Mouse (Mus musculus) midbrain, postnatal 0 days (tissue): Measurements from ENCODE around the gene Trim63. TPM values are rescaled to one million over a fixed set of nuclear protein-coding genes. Genes with fewer than 3 reads are reported as not detected.

ENCODE experiments used
- ATAC-seq: fragments of 200-750 bp; cut with Nextera tagmentation; 2 replicates; pipeline ENCODE4 v1.8.0; 2017; ENCODE audit warnings: moderate number of reproducible peaks, mild to moderate bottlenecking, moderate TSS enrichment, moderate library complexity; ENCODE audit not compliant: low FRiP score
- DNase-seq: peaks from one replicate; pipeline ENCODE4 v3.0.0-alpha.2; 2015; ENCODE audit warnings: low spot score
- H3K27ac ChIP-seq: fragments of 300-500 bp; sonication (generic); 2 replicates; pipeline ENCODE4 v1.5.1; 2014; ENCODE audit warnings: low read depth, mild to moderate bottlenecking, low read length, mixed read lengths
- H3K27me3 ChIP-seq: fragments of 300-500 bp; sonication (generic); 2 replicates; pipeline ENCODE4 v1.6.1; 2014; ENCODE audit warnings: low read length, control low read depth, mixed read lengths; ENCODE audit not compliant: insufficient read depth
- H3K36me3 ChIP-seq: fragments of 300-500 bp; sonication (generic); 2 replicates; pipeline ENCODE4 v1.6.1; 2014; ENCODE audit warnings: low read length, control low read depth, mixed read lengths; ENCODE audit not compliant: insufficient read depth
- H3K4me1 ChIP-seq: fragments of 300-500 bp; sonication (generic); 2 replicates; pipeline ENCODE4 v1.6.1; 2014; ENCODE audit warnings: mild to moderate bottlenecking, control low read depth, antibody characterized with exemption, low read length, mixed read lengths; ENCODE audit not compliant: insufficient read depth
- H3K4me2 ChIP-seq: fragments of 300-500 bp; sonication (generic); 2 replicates; pipeline ENCODE4 v1.6.1; 2014; ENCODE audit warnings: low read depth, mild to moderate bottlenecking, low read length, mixed read lengths; ENCODE audit not compliant: poor library complexity, severe bottlenecking
- H3K4me3 ChIP-seq: fragments of 300-500 bp; sonication (generic); 2 replicates; pipeline ENCODE4 v1.5.1; 2014; ENCODE audit warnings: low read depth, mild to moderate bottlenecking, low read length, moderate library complexity
- H3K9ac ChIP-seq: fragments of 300-500 bp; sonication (generic); replicated peaks from 2 replicates; pipeline ENCODE4 v1.6.1; 2014; ENCODE audit warnings: mild to moderate bottlenecking, low read length, moderate library complexity, mixed read lengths; ENCODE audit not compliant: poor library complexity, severe bottlenecking
- H3K9me3 ChIP-seq: fragments of 300-500 bp; sonication (generic); 2 replicates; pipeline ENCODE4 v1.6.1; 2016; ENCODE audit warnings: low read length, control low read depth
- CTCF ChIP-seq: IDR thresholded peaks from 2 replicates; pipeline ENCODE4 v1.5.1; 2016; ENCODE audit warnings: antibody characterized with exemption, mild to moderate bottlenecking
- WGBS: fragments of 180-500 bp; shearing (Covaris S2); extraction: QIAGEN DNeasy Blood & Tissue Kit; methylation state at CpG from one replicate; pipeline ENCODE4 v1.1.7; 2014; 5-methylcytosine and 5-hydroxymethylcytosine counted together
- polyA plus RNA-seq: library from polyadenylated mRNA; unstranded; fragments of >200 nt; fragmentation: Nextera tagmentation; extraction: Ambion mirVana; gene quantifications from 2 replicates; pipeline ENCODE4 v1.2.1, GENCODE M21; 2015
- total RNA-seq: library from RNA; depleted of rRNA; stranded (reverse); fragments of >200 nt; gene quantifications from 2 replicates; pipeline ENCODE4 v1.2.3, GENCODE M21; 2014

The Trim63 gene
- total and polyA plus RNA-seq, 2 experiments from 2014 or later: 0.73 to 2.0 TPM

DNA sequence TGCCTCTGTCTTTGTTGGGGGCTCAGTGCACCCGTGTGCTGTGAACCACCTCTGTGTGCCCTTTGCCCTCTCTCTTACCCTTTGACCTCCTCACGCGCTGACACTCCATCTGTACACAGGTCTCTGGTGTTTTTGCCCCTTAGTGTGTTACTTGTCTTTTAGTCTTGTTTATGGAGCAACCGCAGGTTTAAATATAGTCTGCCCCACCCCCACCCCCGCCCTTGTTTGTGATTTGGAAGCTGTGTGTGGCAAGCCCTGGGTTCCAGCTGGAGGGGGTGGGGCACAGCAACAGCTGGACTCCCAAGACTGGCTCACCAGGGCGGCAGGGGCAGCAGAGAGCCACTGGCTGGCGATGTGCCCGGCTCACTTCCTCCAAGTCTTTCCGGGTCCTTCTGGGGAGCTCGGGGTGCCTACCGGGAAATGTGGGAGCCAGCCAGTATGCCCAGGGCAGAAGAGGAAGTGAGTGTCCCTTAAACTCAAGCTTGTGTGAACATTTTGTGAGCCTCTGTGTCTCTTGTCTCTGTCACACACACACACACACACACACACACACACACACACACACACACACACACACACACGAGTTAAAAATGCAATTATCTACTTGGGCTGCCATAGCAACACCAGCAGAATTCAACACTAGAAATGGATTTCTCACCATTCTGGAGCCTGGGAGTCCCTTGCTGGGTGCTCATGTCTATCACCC is 7.4 kb upstream of the Trim63 start:
- 11% methylated on average over 12 of the region's 12 CpGs for WGBS
- DNase-seq (peak; percentile 70), ATAC-seq (peak; percentile 70)
- Histone ChIP-seq H3K4me1 (no peaks in the 10 kb centered on the region; the same call in 1 of the 2 replicates), H3K4me2 (peak overlapping the region; percentile 34), H3K9ac (no peak overlapping the region), H3K27ac (peak overlapping the region; percentile 38; the same call in 1 of the 2 replicates), H3K36me3 (no peaks in the 10 kb centered on the region), H3K4me3 (no peak overlapping the region), H3K9me3 (no peaks in the 10 kb centered on the region), H3K27me3 (no peaks in the 10 kb centered on the region)
- TF ChIP-seq CTCF: peak; percentile 68

DNA sequence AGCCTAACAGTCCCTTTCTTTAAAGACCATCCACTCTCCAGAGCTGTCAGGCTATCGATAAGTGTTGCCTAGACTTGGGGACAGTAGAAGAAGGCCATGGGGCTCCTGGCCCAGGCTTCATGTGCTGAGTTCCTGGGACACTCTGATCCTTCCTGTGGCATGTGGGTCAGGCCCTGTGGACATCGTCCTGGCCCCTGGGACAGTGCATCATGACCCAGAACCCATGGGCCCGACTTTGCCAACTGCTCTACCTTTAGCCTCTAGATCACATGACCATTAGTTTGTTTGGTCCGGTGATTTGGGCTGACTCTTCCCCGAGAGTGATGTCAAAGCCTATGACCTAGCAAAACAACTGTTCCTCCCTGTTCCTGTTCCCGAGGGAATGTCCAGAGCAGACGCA is 4.8 kb upstream of the Trim63 start:
- Histone ChIP-seq H3K27me3 (no peaks in the 10 kb centered on the region), H3K4me3 (no peak overlapping the region), H3K9me3 (no peaks in the 10 kb centered on the region), H3K27ac (no peak overlapping the region), H3K4me1 (no peaks in the 10 kb centered on the region; the same call in 1 of the 2 replicates), H3K36me3 (no peaks in the 10 kb centered on the region), H3K4me2 (no peak overlapping the region), H3K9ac (no peak overlapping the region)
- no peak for TF ChIP-seq CTCF
- WGBS: 90% methylated on average over 7 of the region's 7 CpGs
- DNase-seq (no peak), ATAC-seq (no peak)

DNA sequence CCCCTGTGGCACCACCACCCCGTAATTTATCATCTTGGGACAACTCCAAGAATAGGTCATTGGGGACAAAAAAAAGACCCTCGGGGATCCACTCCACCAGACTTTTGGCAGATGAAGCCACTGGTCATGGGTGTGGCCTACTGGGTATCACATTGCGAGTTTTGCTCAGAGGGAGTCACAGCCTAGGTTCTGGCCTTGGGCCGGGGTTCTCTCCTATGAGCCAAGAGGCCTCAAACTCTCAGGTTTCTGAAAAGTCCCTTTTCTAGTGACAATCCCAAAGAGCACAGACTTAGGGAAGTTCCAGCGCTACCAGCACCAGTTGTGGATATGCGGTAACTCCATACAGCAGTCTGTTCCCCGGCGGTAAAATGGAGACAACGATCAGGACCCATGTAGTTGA is 4.3 kb upstream of the Trim63 start:
- ATAC-seq (no peak), DNase-seq (no peak)
- TF ChIP-seq CTCF: no peak
- H3K27me3 ChIP-seq: no peaks in the 10 kb centered on the region
- H3K4me1 ChIP-seq: no peaks in the 10 kb centered on the region; the same call in 1 of the 2 replicates
- no peaks in the 10 kb centered on the region for H3K36me3 ChIP-seq
- no peak overlapping the region for H3K4me3 ChIP-seq
- H3K27ac ChIP-seq: no peak overlapping the region
- H3K9ac ChIP-seq: no peak overlapping the region
- H3K4me2 ChIP-seq: no peak overlapping the region
- no peaks in the 10 kb centered on the region for H3K9me3 ChIP-seq
- 88% methylated on average over 9 of the region's 9 CpGs for WGBS

DNA sequence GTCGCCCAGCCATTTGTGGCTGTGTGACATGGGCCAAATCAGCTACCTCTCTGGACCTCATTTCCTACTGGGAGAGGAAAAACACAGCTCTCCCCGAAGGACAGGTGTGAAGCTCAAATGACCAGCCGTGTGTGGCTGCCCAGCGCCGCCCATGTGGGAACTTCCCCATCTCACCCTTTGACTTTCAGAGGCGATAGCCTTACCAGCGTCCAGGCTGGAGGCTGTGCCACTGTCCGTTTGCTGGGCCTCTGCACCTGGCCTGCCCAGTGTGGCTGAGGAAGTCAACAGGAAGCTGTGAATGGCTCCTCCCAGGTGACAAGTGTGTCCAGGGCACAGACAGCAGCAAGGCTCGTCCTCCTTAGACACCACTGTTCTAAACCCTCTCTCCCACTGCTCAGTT is 3.1 kb upstream of the Trim63 start:
- H3K9ac ChIP-seq: no peak overlapping the region
- 83% methylated on average over 9 of the region's 9 CpGs for WGBS
- H3K4me1 ChIP-seq: no peaks in the 10 kb centered on the region; the same call in 1 of the 2 replicates

DNA sequence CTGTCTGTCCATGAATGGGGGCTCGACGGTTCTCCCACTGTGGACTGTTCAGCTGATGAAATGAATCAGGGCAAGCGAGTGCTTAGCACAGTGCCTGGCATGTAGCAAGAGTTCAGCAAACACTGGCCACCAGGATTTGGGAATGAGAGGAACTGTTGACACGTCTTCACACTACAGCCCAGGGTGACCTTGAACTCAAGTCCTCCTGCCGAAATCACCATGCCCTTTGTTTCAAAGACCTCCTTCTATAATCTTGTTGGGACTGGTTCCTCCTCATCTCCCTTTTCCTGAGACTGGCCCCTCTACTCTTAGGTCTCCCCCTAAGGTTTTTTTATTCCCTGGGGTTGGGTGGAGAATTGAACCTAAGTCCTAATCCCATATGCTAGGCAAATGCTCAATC is 2.6 kb upstream of the Trim63 start:
- no peak overlapping the region for H3K4me2 ChIP-seq
- WGBS: 100% methylated on average over 5 of the region's 5 CpGs

More for the DNA sequence above, 3.1 kb upstream of the Trim63 start:
- no peak overlapping the region for H3K27ac ChIP-seq
- H3K9me3 ChIP-seq: no peaks in the 10 kb centered on the region
- H3K4me2 ChIP-seq: no peak overlapping the region
- ATAC-seq (no peak), DNase-seq (no peak)
- H3K36me3 ChIP-seq: no peaks in the 10 kb centered on the region
- no peak overlapping the region for H3K4me3 ChIP-seq
- H3K27me3 ChIP-seq: no peaks in the 10 kb centered on the region
- no peak for TF ChIP-seq CTCF

DNA sequence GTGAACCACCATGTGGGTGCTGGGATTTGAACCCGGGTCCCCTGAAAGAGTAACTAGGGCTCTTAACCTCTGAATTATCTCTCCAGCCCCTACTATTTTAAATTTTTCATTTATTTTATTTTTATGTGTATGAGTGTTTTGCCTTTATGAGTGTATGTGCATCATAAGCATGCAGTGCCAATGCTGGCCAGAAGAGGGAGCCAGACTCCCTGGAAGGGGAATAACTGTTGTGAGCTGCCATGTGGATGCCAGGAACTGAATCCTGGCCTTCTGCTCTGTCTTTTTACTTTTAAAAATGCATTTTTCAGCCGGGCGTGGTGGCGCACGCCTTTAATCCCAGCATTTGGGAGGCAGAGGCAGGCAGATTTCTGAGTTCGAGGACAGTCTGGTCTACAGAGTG is 2.0 kb upstream of the Trim63 start:
- TF ChIP-seq CTCF: peak; percentile 45
- ATAC-seq (no peak), DNase-seq (no peak)
- no peaks in the 10 kb centered on the region for H3K4me1 ChIP-seq
- WGBS: 97% methylated on average over 6 of the region's 6 CpGs
- H3K4me2 ChIP-seq: no peak overlapping the region
- H3K27ac ChIP-seq: no peak overlapping the region
- H3K9ac ChIP-seq: no peak overlapping the region
- H3K27me3 ChIP-seq: no peaks in the 10 kb centered on the region
- no peak overlapping the region for H3K4me3 ChIP-seq
- no peaks in the 10 kb centered on the region for H3K36me3 ChIP-seq
- H3K9me3 ChIP-seq: no peaks in the 10 kb centered on the region

More for the DNA sequence above, 2.6 kb upstream of the Trim63 start:
- ATAC-seq (no peak), DNase-seq (no peak)
- H3K36me3 ChIP-seq: no peaks in the 10 kb centered on the region
- H3K4me1 ChIP-seq: no peaks in the 10 kb centered on the region; the same call in 1 of the 2 replicates
- H3K27ac ChIP-seq: no peak overlapping the region
- TF ChIP-seq CTCF: no peak
- no peak overlapping the region for H3K9ac ChIP-seq
- no peak overlapping the region for H3K4me3 ChIP-seq
- no peaks in the 10 kb centered on the region for H3K9me3 ChIP-seq
- H3K27me3 ChIP-seq: no peaks in the 10 kb centered on the region
